Mouse (Mus musculus) limb, embryonic 14.5 days (tissue): ENCODE results near the gene Ephb6. TPM values are rescaled to one million over a fixed set of nuclear protein-coding genes. Genes with fewer than 3 reads are reported as not detected.

Experiments used
- ATAC-seq: fragments of 200-750 bp; cut with Nextera tagmentation; 2 replicates; pipeline ENCODE4 v1.8.0; 2017; ENCODE audit warnings: low read depth, moderate number of reproducible peaks, moderate TSS enrichment; ENCODE audit not compliant: low FRiP score
- DNase-seq: peaks from one replicate; pipeline ENCODE4 v3.0.0-alpha.2; 2015; ENCODE audit warnings: low spot score
- H3K27ac ChIP-seq: fragments of 300-500 bp; sonication (generic); replicated peaks from 2 replicates; pipeline ENCODE4 v1.5.1; 2014; ENCODE audit warnings: low read depth, mild to moderate bottlenecking, low read length, moderate library complexity, mixed read lengths
- H3K27me3 ChIP-seq: fragments of 300-500 bp; sonication (generic); 2 replicates; pipeline ENCODE4 v1.6.1; 2014; ENCODE audit warnings: low read length, mixed read lengths; ENCODE audit not compliant: control insufficient read depth, insufficient read depth
- H3K36me3 ChIP-seq: fragments of 300-500 bp; sonication (generic); 2 replicates; pipeline ENCODE4 v1.6.1; 2014; ENCODE audit warnings: mild to moderate bottlenecking, low read length, moderate library complexity, mixed read lengths; ENCODE audit not compliant: control insufficient read depth, insufficient read depth
- H3K4me1 ChIP-seq: fragments of 300-500 bp; sonication (generic); 2 replicates; pipeline ENCODE4 v1.6.1; 2014; ENCODE audit warnings: antibody characterized with exemption, low read length, mixed read lengths; ENCODE audit not compliant: control insufficient read depth, insufficient read depth
- H3K4me2 ChIP-seq: fragments of 300-500 bp; sonication (generic); replicated peaks from 2 replicates; pipeline ENCODE4 v1.6.1; 2014; ENCODE audit warnings: low read depth, mild to moderate bottlenecking, low read length, moderate library complexity; ENCODE audit not compliant: severe bottlenecking
- H3K4me3 ChIP-seq: fragments of 300-500 bp; sonication (generic); replicated peaks from 2 replicates; pipeline ENCODE4 v1.5.1; 2014; ENCODE audit warnings: low read length
- H3K9ac ChIP-seq: fragments of 300-500 bp; sonication (generic); 2 replicates; pipeline ENCODE4 v1.6.1; 2014; ENCODE audit warnings: mild to moderate bottlenecking, low read depth, low read length, moderate library complexity; ENCODE audit not compliant: severe bottlenecking
- H3K9me3 ChIP-seq: fragments of 300-500 bp; sonication (generic); 2 replicates; pipeline ENCODE4 v1.6.1; 2016; ENCODE audit warnings: low read length; ENCODE audit not compliant: control insufficient read depth
- POLR2A ChIP-seq: fragments of 200-500 bp; IDR thresholded peaks from 2 replicates; pipeline ENCODE4 v1.8.0; 2012; ENCODE audit warnings: inconsistent platforms, mild to moderate bottlenecking, moderate library complexity, borderline replicate concordance; ENCODE audit not compliant: insufficient read depth, insufficient read length; ENCODE audit errors: extremely low read depth
- WGBS: fragments of 180-500 bp; shearing (Covaris S2); extraction: QIAGEN DNeasy Blood & Tissue Kit; methylation state at CpG from one replicate; pipeline ENCODE4 v1.1.7; 2014; 5-methylcytosine and 5-hydroxymethylcytosine counted together
- polyA plus RNA-seq, 2 experiments: library from polyadenylated mRNA; depleted of rRNA in 1 of 2; stranded (reverse) in 1 of 2; unstranded in 1 of 2; fragments of >200 nt; fragmentation: Nextera tagmentation in 1 of 2; extraction: Ambion mirVana in 1 of 2; gene quantifications; 2 replicates each; pipeline versions ENCODE4 v1.2.1 to v1.2.3; 2012 to 2014

Gene Ephb6
- polyA plus RNA-seq, 2 experiments = 16.6 to 16.7 TPM

- no peaks in the 10 kb centered on the region for H3K36me3 ChIP-seq
- H3K4me3 ChIP-seq = no peak overlapping the region
- ATAC-seq (no peak), DNase-seq (no peak)
- no peaks in the 10 kb centered on the region for H3K9me3 ChIP-seq
- no peak overlapping the region for H3K9ac ChIP-seq
- H3K4me2 ChIP-seq = no peak overlapping the region
- WGBS = 49% methylated on average over 5 of the region's 5 CpGs
- H3K4me1 ChIP-seq = no peaks in the 10 kb centered on the region
- H3K27me3 ChIP-seq = no peaks in the 10 kb centered on the region
- no peak overlapping the region for H3K27ac ChIP-seq
- no peak for TF ChIP-seq POLR2A
Observed at GRCm38 (mm10) chr6:41576526-41577097, 28.7 kb upstream of the Ephb6 start.

DNA sequence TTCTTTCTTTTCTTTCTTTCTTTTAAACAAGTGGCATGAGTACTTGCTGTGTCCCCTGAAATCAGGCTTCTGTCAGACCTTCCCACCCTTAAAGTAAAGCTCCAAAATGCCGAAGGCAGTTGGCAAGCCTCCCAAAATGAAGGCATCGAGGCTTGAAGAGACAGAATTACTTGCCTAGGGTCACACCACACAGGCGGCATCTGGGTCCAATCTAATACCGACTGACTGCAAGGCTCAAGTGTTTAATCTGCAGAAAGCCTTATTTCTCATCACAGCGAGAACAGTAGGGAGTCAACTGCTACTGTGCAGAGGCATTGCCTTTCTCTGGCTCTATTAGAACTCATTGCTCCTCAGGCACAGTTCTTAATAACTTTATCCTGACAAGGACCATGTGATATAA is 28.0 kb upstream of the Ephb6 start:
- H3K9ac ChIP-seq = no peak overlapping the region
- no peak overlapping the region for H3K4me3 ChIP-seq
- H3K9me3 ChIP-seq = no peaks in the 10 kb centered on the region
- no peak for TF ChIP-seq POLR2A
- H3K27me3 ChIP-seq = no peaks in the 10 kb centered on the region
- no peak for ATAC-seq
- DNase-seq = no peak
- no peak overlapping the region for H3K4me2 ChIP-seq
- WGBS = 21% methylated on average over 5 of the region's 5 CpGs
- no peaks in the 10 kb centered on the region for H3K4me1 ChIP-seq
- no peaks in the 10 kb centered on the region for H3K36me3 ChIP-seq
- H3K27ac ChIP-seq = no peak overlapping the region

GRCm38 (mm10) chr6:41581295-41581694 is 24.0 kb upstream of the Ephb6 start:
- no peaks in the 10 kb centered on the region for H3K36me3 ChIP-seq
- WGBS = 62% methylated on average over 7 of the region's 7 CpGs
- TF ChIP-seq POLR2A = no peak
- H3K9ac ChIP-seq = no peak overlapping the region
- H3K4me3 ChIP-seq = no peak overlapping the region
- ATAC-seq (peak; percentile 37; the same call in 1 of the 2 replicates), DNase-seq (peak; percentile 16)
- no peak overlapping the region for H3K4me2 ChIP-seq
- no peaks in the 10 kb centered on the region for H3K27me3 ChIP-seq
- H3K9me3 ChIP-seq = no peaks in the 10 kb centered on the region
- no peaks in the 10 kb centered on the region for H3K4me1 ChIP-seq
- H3K27ac ChIP-seq = no peak overlapping the region

GRCm38 (mm10) chr6:41582189-41582588 is 23.1 kb upstream of the Ephb6 start:
- DNase-seq = no peak
- H3K4me3 ChIP-seq = no peak overlapping the region
- WGBS = 78% methylated on average over 1 of the region's 1 CpGs
- TF ChIP-seq POLR2A = no peak
- no peak overlapping the region for H3K27ac ChIP-seq
- no peaks in the 10 kb centered on the region for H3K36me3 ChIP-seq
- H3K4me2 ChIP-seq = no peak overlapping the region
- H3K9ac ChIP-seq = no peak overlapping the region
- no peaks in the 10 kb centered on the region for H3K27me3 ChIP-seq
- no peaks in the 10 kb centered on the region for H3K4me1 ChIP-seq
- ATAC-seq = no peak
- H3K9me3 ChIP-seq = no peaks in the 10 kb centered on the region

DNA sequence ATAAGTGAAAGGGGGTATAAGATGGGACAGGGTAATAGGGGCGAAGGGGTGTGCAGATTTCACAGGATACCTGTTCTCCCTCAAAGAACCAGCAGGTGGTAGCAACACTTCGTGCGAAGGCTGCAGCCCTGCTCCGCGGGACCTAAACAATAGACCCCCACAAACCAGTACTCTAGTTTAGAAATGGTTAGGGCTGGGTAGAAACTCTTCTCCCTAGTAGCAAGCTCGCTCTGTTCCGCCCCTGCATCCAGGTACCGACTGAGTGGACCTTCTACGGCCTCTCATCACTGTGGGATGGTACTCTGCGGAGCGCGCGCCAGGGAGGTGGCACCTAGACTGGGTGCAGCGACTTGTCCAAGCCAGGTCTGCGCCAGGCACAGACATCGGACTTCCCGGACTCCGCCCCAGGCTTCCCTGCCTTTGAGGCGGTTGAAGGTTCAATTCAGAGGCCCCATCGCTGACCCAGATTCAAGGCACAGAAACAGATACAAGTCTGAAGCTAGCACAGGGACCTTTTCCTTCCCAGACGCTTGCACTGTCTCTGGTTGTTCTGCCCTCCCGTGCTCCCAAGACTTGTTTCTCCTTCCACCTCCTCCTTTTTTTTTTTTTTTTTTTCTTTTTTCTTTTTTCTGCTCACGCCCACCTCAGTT is 756 bp upstream of the Ephb6 start:
- TF ChIP-seq POLR2A = 0 out of 2 replicates have a peak, but pooled peaks have one; percentile 40
- WGBS = 1% methylated on average over 23 of the region's 23 CpGs
- Histone ChIP-seq H3K9ac (peak overlapping the region; percentile 81), H3K4me2 (peak overlapping the region; percentile 93), H3K9me3 (no peaks in the 10 kb centered on the region), H3K36me3 (no peaks in the 10 kb centered on the region), H3K27ac (peak overlapping the region; percentile 87), H3K27me3 (no peaks in the 10 kb centered on the region), H3K4me3 (peak overlapping the region; percentile 69), H3K4me1 (peaks cover 6% of the 10 kb centered on the region; the same call in 1 of the 2 replicates)
- peak; percentile 88 for DNase-seq
- peak; percentile 74 for ATAC-seq

- Histone ChIP-seq H3K4me2 (peak overlapping the region; percentile 93), H3K4me3 (peak overlapping the region; percentile 69), H3K36me3 (no peaks in the 10 kb centered on the region), H3K27me3 (no peaks in the 10 kb centered on the region), H3K4me1 (peaks cover 6% of the 10 kb centered on the region; the same call in 1 of the 2 replicates), H3K27ac (peak overlapping the region; percentile 87; the same call in 1 of the 2 replicates), H3K9me3 (no peaks in the 10 kb centered on the region), H3K9ac (peak overlapping the region; percentile 81)
- TF ChIP-seq POLR2A = no peak
- WGBS = 2% methylated on average over 7 of the region's 7 CpGs
- peak; percentile 17 for ATAC-seq
- DNase-seq = no peak
Observed at GRCm38 (mm10) chr6:41605794-41606104, 467 bp downstream of the Ephb6 start.
